Mouse (Mus musculus) embryonic facial prominence, embryonic 14.5 days (tissue): ENCODE measurements around the gene Prdm16. TPM values are rescaled to one million over a fixed set of nuclear protein-coding genes. Genes with fewer than 3 reads are reported as not detected.

ENCODE experiments used
- ATAC-seq: fragments of 200-750 bp; cut with Nextera tagmentation; 2 replicates; pipeline ENCODE4 v1.8.0; 2017; ENCODE audit warnings: low read depth, moderate number of reproducible peaks, moderate TSS enrichment
- DNase-seq: peaks from one replicate; pipeline ENCODE4 v3.0.0-alpha.2; 2015; ENCODE audit warnings: low spot score
- H3K27ac ChIP-seq: fragments of 300-500 bp; sonication (generic); replicated peaks from 2 replicates; pipeline ENCODE4 v1.5.1; 2014; ENCODE audit warnings: low read depth, mild to moderate bottlenecking, low read length, moderate library complexity
- H3K27me3 ChIP-seq: fragments of 300-500 bp; sonication (generic); replicated peaks from 2 replicates; pipeline ENCODE4 v1.6.1; 2014; ENCODE audit warnings: low read length; ENCODE audit not compliant: control insufficient read depth, insufficient read depth
- H3K36me3 ChIP-seq: fragments of 300-500 bp; sonication (generic); 2 replicates; pipeline ENCODE4 v1.6.1; 2014; ENCODE audit warnings: low read length, mixed read lengths; ENCODE audit not compliant: control insufficient read depth, insufficient read depth
- H3K4me1 ChIP-seq: fragments of 300-500 bp; sonication (generic); 2 replicates; pipeline ENCODE4 v1.6.1; 2014; ENCODE audit warnings: antibody characterized with exemption, low read length; ENCODE audit not compliant: control insufficient read depth, insufficient read depth
- H3K4me2 ChIP-seq: fragments of 300-500 bp; sonication (generic); 2 replicates; pipeline ENCODE4 v1.6.1; 2014; ENCODE audit warnings: low read depth, mild to moderate bottlenecking, low read length, moderate library complexity, mixed read lengths
- H3K4me3 ChIP-seq: fragments of 300-500 bp; sonication (generic); 2 replicates; pipeline ENCODE4 v1.5.1; 2014; ENCODE audit warnings: low read depth, mild to moderate bottlenecking, low read length
- H3K9ac ChIP-seq: fragments of 300-500 bp; sonication (generic); 2 replicates; pipeline ENCODE4 v1.6.1; 2014; ENCODE audit warnings: low read depth, mild to moderate bottlenecking, low read length, moderate library complexity, mixed read lengths
- H3K9me3 ChIP-seq: fragments of 300-500 bp; sonication (generic); 2 replicates; pipeline ENCODE4 v1.6.1; 2016; ENCODE audit warnings: low read length; ENCODE audit not compliant: control insufficient read depth
- WGBS: fragments of 180-500 bp; shearing (Covaris S2); extraction: QIAGEN DNeasy Blood & Tissue Kit; methylation state at CpG from one replicate; pipeline ENCODE4 v1.1.7; 2014; 5-methylcytosine and 5-hydroxymethylcytosine counted together
- polyA plus RNA-seq: library from polyadenylated mRNA; unstranded; fragments of >200 nt; fragmentation: Nextera tagmentation; extraction: Ambion mirVana; gene quantifications from 2 replicates; pipeline ENCODE4 v1.2.1, GENCODE M21; 2014

The Prdm16 gene
- polyA plus RNA-seq, 1 experiment from 2014 or later: 12.7 TPM

GRCm38 (mm10) chr4:154586334-154586733 lies 50.3 kb downstream of the Prdm16 start:
- H3K36me3 ChIP-seq: no peaks in the 10 kb centered on the region
- WGBS: 57% methylated on average over 11 of the region's 11 CpGs
- ATAC-seq (peak; percentile 64), DNase-seq (no peak)
- no peak overlapping the region for H3K4me2 ChIP-seq
- peak overlapping the region; percentile 24 for H3K27ac ChIP-seq
- H3K9ac ChIP-seq: 0 out of 2 replicates have a peak overlapping the region, but pooled peaks have one; percentile 21
- no peaks in the 10 kb centered on the region for H3K27me3 ChIP-seq
- H3K4me1 ChIP-seq: peaks cover 41% of the 10 kb centered on the region
- H3K9me3 ChIP-seq: no peaks in the 10 kb centered on the region
- no peak overlapping the region for H3K4me3 ChIP-seq

- H3K4me3 ChIP-seq: no peak overlapping the region
- no peaks in the 10 kb centered on the region for H3K9me3 ChIP-seq
- no peaks in the 10 kb centered on the region for H3K36me3 ChIP-seq
- no peak overlapping the region for H3K4me2 ChIP-seq
- peak overlapping the region; percentile 21; the same call in 1 of the 2 replicates for H3K9ac ChIP-seq
- no peaks in the 10 kb centered on the region for H3K27me3 ChIP-seq
- DNase-seq (no peak), ATAC-seq (no peak)
- H3K27ac ChIP-seq: peak overlapping the region; percentile 24
- 48% methylated on average over 14 of the region's 14 CpGs for WGBS
- peaks cover 45% of the 10 kb centered on the region for H3K4me1 ChIP-seq
These were observed 50.9 kb downstream of the Prdm16 start for GRCm38 (mm10) chr4:154585779-154586178.

GRCm38 (mm10) chr4:154583712-154584111 lies 53.0 kb downstream of the Prdm16 start:
- peaks cover 45% of the 10 kb centered on the region for H3K4me1 ChIP-seq
- ATAC-seq (no peak), DNase-seq (no peak)
- no peak overlapping the region for H3K4me2 ChIP-seq
- H3K9me3 ChIP-seq: no peaks in the 10 kb centered on the region
- no peaks in the 10 kb centered on the region for H3K36me3 ChIP-seq
- 86% methylated on average over 13 of the region's 13 CpGs for WGBS
- H3K27me3 ChIP-seq: no peaks in the 10 kb centered on the region
- no peak overlapping the region for H3K27ac ChIP-seq
- no peak overlapping the region for H3K4me3 ChIP-seq
- H3K9ac ChIP-seq: no peak overlapping the region

GRCm38 (mm10) chr4:154582607-154583236 lies 54.0 kb downstream of the Prdm16 start:
- 80% methylated on average over 21 of the region's 21 CpGs for WGBS
- no peak overlapping the region for H3K27ac ChIP-seq
- H3K9ac ChIP-seq: no peak overlapping the region
- H3K36me3 ChIP-seq: no peaks in the 10 kb centered on the region
- no peaks in the 10 kb centered on the region for H3K9me3 ChIP-seq
- ATAC-seq (no peak), DNase-seq (no peak)
- no peak overlapping the region for H3K4me2 ChIP-seq
- peaks cover 45% of the 10 kb centered on the region for H3K4me1 ChIP-seq
- no peak overlapping the region for H3K4me3 ChIP-seq
- no peaks in the 10 kb centered on the region for H3K27me3 ChIP-seq

- Histone ChIP-seq H3K9me3 (no peaks in the 10 kb centered on the region), H3K4me3 (no peak overlapping the region), H3K27me3 (no peaks in the 10 kb centered on the region), H3K27ac (no peak overlapping the region), H3K4me1 (peaks cover 32% of the 10 kb centered on the region), H3K9ac (no peak overlapping the region), H3K36me3 (no peaks in the 10 kb centered on the region), H3K4me2 (no peak overlapping the region)
- 40% methylated on average over 16 of the region's 16 CpGs for WGBS
- DNase-seq (peak; percentile 60), ATAC-seq (peak; percentile 24)
These were observed 55.3 kb downstream of the Prdm16 start for GRCm38 (mm10) chr4:154581261-154581886.

GRCm38 (mm10) chr4:154574208-154574875 lies 62.3 kb downstream of the Prdm16 start:
- 50% methylated on average over 13 of the region's 13 CpGs for WGBS
- H3K4me1 ChIP-seq: peaks cover 14% of the 10 kb centered on the region
- peak; percentile 86 for ATAC-seq
- no peak overlapping the region for H3K9ac ChIP-seq
- H3K4me2 ChIP-seq: no peak overlapping the region
- H3K4me3 ChIP-seq: no peak overlapping the region
- H3K36me3 ChIP-seq: no peaks in the 10 kb centered on the region
- no peaks in the 10 kb centered on the region for H3K9me3 ChIP-seq
- H3K27me3 ChIP-seq: peaks cover 14% of the 10 kb centered on the region
- no peak overlapping the region for H3K27ac ChIP-seq
- peak; percentile 47 for DNase-seq

GRCm38 (mm10) chr4:154570451-154570881 lies 66.2 kb downstream of the Prdm16 start:
- 20% methylated on average over 10 of the region's 10 CpGs for WGBS
- peak overlapping the region; percentile 11; the same call in 1 of the 2 replicates for H3K9ac ChIP-seq
- H3K27ac ChIP-seq: no peak overlapping the region
- H3K9me3 ChIP-seq: no peaks in the 10 kb centered on the region
- no peak overlapping the region for H3K4me2 ChIP-seq
- ATAC-seq (no peak), DNase-seq (no peak)
- H3K4me3 ChIP-seq: no peak overlapping the region
- peaks cover 37% of the 10 kb centered on the region for H3K4me1 ChIP-seq
- no peaks in the 10 kb centered on the region for H3K36me3 ChIP-seq
- H3K27me3 ChIP-seq: peaks cover 15% of the 10 kb centered on the region

- Histone ChIP-seq H3K9ac (0 out of 2 replicates have a peak overlapping the region, but pooled peaks have one; percentile 11), H3K36me3 (no peaks in the 10 kb centered on the region), H3K4me2 (no peak overlapping the region), H3K4me3 (no peak overlapping the region), H3K27me3 (peaks cover 15% of the 10 kb centered on the region), H3K4me1 (peaks cover 37% of the 10 kb centered on the region), H3K9me3 (no peaks in the 10 kb centered on the region), H3K27ac (no peak overlapping the region)
- DNase-seq (no peak), ATAC-seq (no peak)
- WGBS: 37% methylated on average over 9 of the region's 9 CpGs
These were observed 66.8 kb downstream of the Prdm16 start for GRCm38 (mm10) chr4:154569845-154570244.
